In the genomic region with DNA sequence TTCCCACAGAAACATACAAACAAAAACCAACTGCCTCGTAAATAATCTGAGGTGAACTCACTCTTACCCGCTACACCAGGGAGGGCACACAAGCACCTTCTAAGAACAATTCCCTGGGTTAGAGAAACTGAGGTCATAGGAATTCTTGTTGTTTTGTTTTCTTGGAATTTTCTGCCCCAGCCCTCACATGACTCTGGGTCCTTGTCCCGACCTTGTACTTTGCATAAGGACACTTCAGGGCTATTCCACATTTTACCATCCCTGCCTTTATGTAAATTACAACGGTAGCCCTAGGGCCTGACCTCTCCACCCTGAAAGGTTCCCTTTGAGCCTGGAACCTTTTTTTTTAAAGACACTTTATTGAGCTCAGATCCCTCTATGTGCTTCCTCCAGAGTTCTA, we compare ENCODE assay signal across 8 mouse cellular contexts. TPM values are rescaled to one million over a fixed set of nuclear protein-coding genes. Genes with fewer than 3 reads are reported as not detected.
DNase-seq lines count a peak whose midpoint lies in the region; ATAC-seq and TF ChIP-seq lines count a peak whose summit lies in the region.

A gene (minus strand): TSS at position 173 of the 400 bp plus-strand sequence.

- H3K9me3 ChIP-seq in embryonic facial prominence, embryonic 15.5 days (replicated peaks): no peaks in the 10 kb centered on the region
- H3K9me3 ChIP-seq in heart, postnatal 0 days (replicated peaks; ENCODE audit: control insufficient read depth, low read length): no peaks in the 10 kb centered on the region
- no peaks in the 10 kb centered on the region for H3K9me3 ChIP-seq in limb, embryonic 10.5 days (replicated peaks)
- no peaks in the 10 kb centered on the region for H3K9me3 ChIP-seq in neural tube, embryonic 15.5 days (replicated peaks)

- no peak for TF ChIP-seq EP300 in heart, postnatal 0 days (IDR thresholded peaks at IDR 0.05; ENCODE audit: low read depth)

- H3K4me3 ChIP-seq in thymus, adult 2 months (ENCODE audit: control insufficient read depth, insufficient read depth, low read length): no peak within 1 kb of the TSS
- H3K4me3 ChIP-seq in embryonic facial prominence, embryonic 15.5 days (replicated peaks): no peak within 1 kb of the TSS
- H3K4me3 ChIP-seq in heart, postnatal 0 days (ENCODE audit: low read depth, low read length): no peak within 1 kb of the TSS
- H3K4me3 ChIP-seq in limb, embryonic 10.5 days: no peak within 1 kb of the TSS
- no peak within 1 kb of the TSS for H3K4me3 ChIP-seq in neural tube, embryonic 15.5 days (replicated peaks)

- no peak for TF ChIP-seq CTCF in thymus, adult 2 months (IDR thresholded peaks at IDR 0.05; ENCODE audit: borderline replicate concordance, control insufficient read depth, extremely low read depth, insufficient read depth, low read length, poor library complexity)
- TF ChIP-seq CTCF in heart, postnatal 0 days (IDR thresholded peaks at IDR 0.05; ENCODE audit: low read depth): no peak

- no peak for TF ChIP-seq POLR2A in thymus, adult 2 months (IDR thresholded peaks at IDR 0.05; ENCODE audit: control insufficient read depth, extremely low read depth, insufficient read depth, low read length, poor library complexity)

- peaks cover 26% of the 10 kb centered on the region for H3K4me1 ChIP-seq in thymus, adult 2 months (replicated peaks; ENCODE audit: control insufficient read depth, insufficient read depth, low read length)
- peaks cover 25% of the 10 kb centered on the region for H3K4me1 ChIP-seq in embryonic facial prominence, embryonic 15.5 days
- H3K4me1 ChIP-seq in heart, postnatal 0 days (ENCODE audit: control insufficient read depth, insufficient read depth): 0 out of 2 replicates have a peak, but pooled peaks cover 2% of the 10 kb centered on the region
- H3K4me1 ChIP-seq in limb, embryonic 10.5 days: peaks cover 35% of the 10 kb centered on the region
- H3K4me1 ChIP-seq in neural tube, embryonic 15.5 days: peaks cover 27% of the 10 kb centered on the region

- 75% methylated on average over 4 of the region's 4 CpGs for WGBS in thymus, adult 2 months
- WGBS in embryonic facial prominence, embryonic 15.5 days: 44% methylated on average over 4 of the region's 4 CpGs
- WGBS in heart, postnatal 0 days: 48% methylated on average over 4 of the region's 4 CpGs
- 58% methylated on average over 4 of the region's 4 CpGs for WGBS in limb, embryonic 10.5 days
- 44% methylated on average over 4 of the region's 4 CpGs for WGBS in neural tube, embryonic 15.5 days

- no peak for DNase-seq in thymus, adult 2 months
- DNase-seq in thymus, postnatal 36 days: no peak
- DNase-seq in heart, postnatal 0 days (ENCODE audit: low spot score): no peak
- no peak for DNase-seq in limb, embryonic 10.5 days (ENCODE audit: low spot score)
- DNase-seq in thymus, postnatal 14 days: no peak
- DNase-seq in kidney, postnatal 25 days: no peak

- H3K9ac ChIP-seq in embryonic facial prominence, embryonic 15.5 days: no peak within 1 kb of the TSS
- H3K9ac ChIP-seq in heart, postnatal 0 days (replicated peaks; ENCODE audit: low read depth, low read length): no peak within 1 kb of the TSS
- no peak within 1 kb of the TSS for H3K9ac ChIP-seq in neural tube, embryonic 15.5 days (replicated peaks)

- no peak within 1 kb of the TSS for H3K27ac ChIP-seq in thymus, adult 2 months (ENCODE audit: control insufficient read depth, insufficient read depth, low read length)
- 0 out of 2 replicates have a peak within 1 kb of the TSS, but pooled peaks have one; percentile 17 for H3K27ac ChIP-seq in embryonic facial prominence, embryonic 15.5 days (replicated peaks)
- peak within 1 kb of the TSS; percentile 33 for H3K27ac ChIP-seq in heart, postnatal 0 days (ENCODE audit: low read depth)
- H3K27ac ChIP-seq in limb, embryonic 10.5 days: no peak within 1 kb of the TSS
- H3K27ac ChIP-seq in neural tube, embryonic 15.5 days (replicated peaks): no peak within 1 kb of the TSS

- no peaks in the 10 kb centered on the region for H3K27me3 ChIP-seq in thymus, adult 2 months (ENCODE audit: control insufficient read depth, insufficient read depth, low read length)
- H3K27me3 ChIP-seq in embryonic facial prominence, embryonic 15.5 days: no peaks in the 10 kb centered on the region
- no peaks in the 10 kb centered on the region for H3K27me3 ChIP-seq in heart, postnatal 0 days (ENCODE audit: control insufficient read depth, insufficient read depth, low read length)
- peaks cover 8% of the 10 kb centered on the region; the same call in 1 of the 2 replicates for H3K27me3 ChIP-seq in limb, embryonic 10.5 days (ENCODE audit: low read depth, poor library complexity, severe bottlenecking)
- no peaks in the 10 kb centered on the region; the same call in 1 of the 2 replicates for H3K27me3 ChIP-seq in neural tube, embryonic 15.5 days (replicated peaks)

- H3K36me3 ChIP-seq in thymus, adult 2 months (ENCODE audit: control insufficient read depth, insufficient read depth, low read length): no peaks in the 10 kb centered on the region
- H3K36me3 ChIP-seq in embryonic facial prominence, embryonic 15.5 days: no peaks in the 10 kb centered on the region
- H3K36me3 ChIP-seq in heart, postnatal 0 days (replicated peaks; ENCODE audit: control insufficient read depth, insufficient read depth, low read length): no peaks in the 10 kb centered on the region
- no peaks in the 10 kb centered on the region for H3K36me3 ChIP-seq in limb, embryonic 10.5 days
- H3K36me3 ChIP-seq in neural tube, embryonic 15.5 days: no peaks in the 10 kb centered on the region

- 0 out of 2 replicates have a peak within 1 kb of the TSS, but pooled peaks have one; percentile 30 for H3K4me2 ChIP-seq in embryonic facial prominence, embryonic 15.5 days (replicated peaks)
- H3K4me2 ChIP-seq in heart, postnatal 0 days (ENCODE audit: low read depth, low read length): peak within 1 kb of the TSS; percentile 45
- H3K4me2 ChIP-seq in neural tube, embryonic 15.5 days: no peak within 1 kb of the TSS

- ATAC-seq in embryonic facial prominence, embryonic 15.5 days (ENCODE audit: insufficient number of reproducible peaks, low FRiP score, low TSS enrichment, low read depth): no peak
- ATAC-seq in heart, postnatal 0 days (ENCODE audit: insufficient read depth, low read depth): no peak
- ATAC-seq in neural tube, embryonic 15.5 days (ENCODE audit: low FRiP score): no peak

RNA-seq across cellular contexts. Expression of the gene that starts here (rescaled TPM):
- 168 and 181 TPM in 2 replicates for polyA plus RNA-seq in thymus, adult 2 months (2012; rRNA removed)
- 889 and 978 TPM in 2 replicates for polyA plus RNA-seq in embryonic facial prominence, embryonic 15.5 days (2015; fragmentation: Nextera tagmentation; extraction: Ambion mirVana)
- 181 and 434 TPM in 2 replicates for total RNA-seq in heart, postnatal 0 days (2014; rRNA removed; ENCODE audit: low replicate concordance)
- polyA plus RNA-seq in heart, postnatal 0 days (2015; fragmentation: Nextera tagmentation; extraction: Ambion mirVana): 255 and 258 TPM in 2 replicates
- 1,005 and 1,256 TPM in 2 replicates for polyA plus RNA-seq in limb, embryonic 10.5 days (2016; fragmentation: Nextera tagmentation; extraction: Ambion mirVana)
- polyA plus RNA-seq in neural tube, embryonic 15.5 days (2015; fragmentation: Nextera tagmentation; extraction: Ambion mirVana): 1,438 and 1,488 TPM in 2 replicates

Comparison
In these comparisons a context has a peak if more than half of its experiments do, and no peak if none do; other contexts are left out.
1. H3K27ac ChIP-seq: peak in embryonic facial prominence, embryonic 15.5 days (single experiment) and heart, postnatal 0 days (single experiment); none in thymus, adult 2 months (single experiment), limb, embryonic 10.5 days (single experiment) and neural tube, embryonic 15.5 days (single experiment).